ENCODE assay signal across 14 mouse cellular contexts in the genomic region with DNA sequence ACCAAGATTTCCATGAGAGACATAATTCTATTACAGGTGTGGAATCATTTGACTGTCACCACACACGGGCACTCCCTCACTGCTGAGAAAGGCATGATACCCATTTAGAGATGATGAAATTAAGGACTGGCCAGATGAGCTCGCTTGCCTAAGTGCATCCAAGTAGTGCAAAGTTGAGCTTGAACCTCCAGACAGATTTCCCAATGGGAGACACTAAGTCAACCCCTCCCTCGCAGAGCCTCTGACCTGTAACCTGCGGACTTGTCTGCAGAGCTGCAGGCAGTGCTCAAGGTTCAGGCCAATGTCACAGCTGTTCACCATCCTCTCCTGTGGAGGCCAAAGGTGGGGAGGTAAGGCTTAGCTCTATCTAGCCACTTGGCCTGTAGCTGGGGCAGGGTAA.
"Had no signal": no experiment of that assay in that cellular context is flagged by ENCODE, and none has a peak within 500 bp of the region (broad histone marks: within the 10 kb centered on the region; RNA-seq: fewer than 3 reads in every experiment).

No protein-coding gene starts in this region.

- DNase-seq: kidney, adult 11 months; kidney, adult 9 months; kidney, postnatal 36 days; layer of hippocampus, adult 9-11 months; layer of hippocampus, postnatal 36 days; liver, embryonic 13.5 days; retina, postnatal 1 day; right cerebral cortex, postnatal 14 days; thymus, postnatal 36 days had no signal

- H3K4me3 ChIP-seq: limb, embryonic 12.5 days; liver, embryonic 13.5 days; midbrain, embryonic 15.5 days; neural tube, embryonic 12.5 days had no signal

- ATAC-seq: midbrain, embryonic 15.5 days had no signal

- H3K4me1 ChIP-seq: liver, embryonic 13.5 days; midbrain, embryonic 15.5 days; neural tube, embryonic 12.5 days had no signal

- H3K9me3 ChIP-seq: limb, embryonic 12.5 days; liver, embryonic 13.5 days; midbrain, embryonic 15.5 days; neural tube, embryonic 12.5 days had no signal

- H3K36me3 ChIP-seq: limb, embryonic 12.5 days; liver, embryonic 13.5 days; midbrain, embryonic 15.5 days; neural tube, embryonic 12.5 days had no signal

- H3K4me2 ChIP-seq: limb, embryonic 12.5 days; liver, embryonic 13.5 days; midbrain, embryonic 11.5 days; midbrain, embryonic 15.5 days; neural tube, embryonic 12.5 days had no signal

- H3K27me3 ChIP-seq: limb, embryonic 12.5 days; midbrain, embryonic 15.5 days; neural tube, embryonic 12.5 days had no signal

- H3K27ac ChIP-seq: kidney, postnatal 0 days; limb, embryonic 12.5 days; liver, embryonic 13.5 days; midbrain, embryonic 15.5 days; neural tube, embryonic 12.5 days had no signal

- H3K9ac ChIP-seq: limb, embryonic 12.5 days; liver, embryonic 13.5 days; midbrain, embryonic 15.5 days; neural tube, embryonic 12.5 days had no signal
